Mouse (Mus musculus) limb, embryonic 10.5 days (tissue): ENCODE data around the gene Ppil3. TPM values are rescaled to one million over a fixed set of nuclear protein-coding genes. Genes with fewer than 3 reads are reported as not detected.

Experiments
- DNase-seq: peaks from one replicate; pipeline ENCODE4 v3.0.0-alpha.2; 2017; ENCODE audit warnings: low spot score
- H3K27ac ChIP-seq: fragments of 300-500 bp; sonication (generic); 2 replicates; pipeline ENCODE4 v1.5.1; 2016; ENCODE audit warnings: mild to moderate bottlenecking
- H3K27me3 ChIP-seq: fragments of 300-500 bp; sonication (generic); 2 replicates; pipeline ENCODE4 v1.6.1; 2016; ENCODE audit warnings: low read depth, mild to moderate bottlenecking; ENCODE audit not compliant: poor library complexity, severe bottlenecking
- H3K36me3 ChIP-seq: fragments of 300-500 bp; sonication (generic); 2 replicates; pipeline ENCODE4 v1.6.1; 2016; ENCODE audit warnings: mild to moderate bottlenecking, moderate library complexity
- H3K4me1 ChIP-seq: fragments of 300-500 bp; sonication (generic); 2 replicates; pipeline ENCODE4 v1.6.1; 2016
- H3K4me3 ChIP-seq: fragments of 300-500 bp; sonication (generic); 2 replicates; pipeline ENCODE4 v1.5.1; 2016; ENCODE audit warnings: mild to moderate bottlenecking, moderate library complexity
- H3K9me3 ChIP-seq: fragments of 300-500 bp; sonication (generic); replicated peaks from 2 replicates; pipeline ENCODE4 v1.6.1; 2016; ENCODE audit warnings: mild to moderate bottlenecking
- WGBS: fragments of 180-500 bp; shearing (Covaris S2); methylation state at CpG from one replicate; pipeline ENCODE4 v1.1.7; 2016; 5-methylcytosine and 5-hydroxymethylcytosine counted together
- polyA plus RNA-seq: library from polyadenylated mRNA; unstranded; fragments of >200 nt; fragmentation: Nextera tagmentation; extraction: Ambion mirVana; gene quantifications from 2 replicates; pipeline ENCODE4 v1.2.1, GENCODE M21; 2016

Ppil3 gene
- polyA plus RNA-seq, 1 experiment from 2014 or later: 61.5 TPM

DNA sequence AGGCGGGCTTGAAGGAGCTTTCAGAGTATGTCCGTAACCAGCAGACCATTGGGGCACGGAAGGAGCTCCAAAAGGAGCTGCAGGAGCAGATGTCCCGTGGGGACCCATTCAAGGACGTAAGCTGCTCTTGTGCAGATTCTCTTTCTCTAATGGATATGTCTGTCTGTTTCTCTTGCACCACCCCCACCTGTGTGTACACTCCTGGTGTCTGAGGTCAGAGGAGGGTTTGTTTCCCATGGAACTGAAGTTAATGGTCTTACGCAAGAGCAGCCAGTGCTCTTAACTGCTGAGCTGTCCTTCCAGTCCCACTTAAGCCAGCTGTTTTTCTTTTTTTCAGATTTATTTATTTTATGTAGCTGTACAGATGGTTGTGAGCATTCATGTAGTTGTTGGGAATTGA, 43.9 kb downstream of the Ppil3 start:
- WGBS: 96% methylated on average over 6 of the region's 6 CpGs
- Histone ChIP-seq H3K4me1 (no peaks in the 10 kb centered on the region), H3K4me3 (no peak overlapping the region), H3K27me3 (no peaks in the 10 kb centered on the region), H3K36me3 (peaks cover 96% of the 10 kb centered on the region), H3K9me3 (no peaks in the 10 kb centered on the region), H3K27ac (no peak overlapping the region)
- no peak for DNase-seq

- Histone ChIP-seq H3K4me1 (peaks cover 4% of the 10 kb centered on the region; the same call in 1 of the 2 replicates), H3K4me3 (no peak overlapping the region), H3K36me3 (peaks cover 82% of the 10 kb centered on the region), H3K9me3 (no peaks in the 10 kb centered on the region), H3K27me3 (no peaks in the 10 kb centered on the region), H3K27ac (no peak overlapping the region)
- 95% methylated on average over 6 of the region's 6 CpGs for WGBS
- no peak for DNase-seq
Measured at GRCm38 (mm10) chr1:58397731-58398130, 47.6 kb downstream of the Ppil3 start.

DNA sequence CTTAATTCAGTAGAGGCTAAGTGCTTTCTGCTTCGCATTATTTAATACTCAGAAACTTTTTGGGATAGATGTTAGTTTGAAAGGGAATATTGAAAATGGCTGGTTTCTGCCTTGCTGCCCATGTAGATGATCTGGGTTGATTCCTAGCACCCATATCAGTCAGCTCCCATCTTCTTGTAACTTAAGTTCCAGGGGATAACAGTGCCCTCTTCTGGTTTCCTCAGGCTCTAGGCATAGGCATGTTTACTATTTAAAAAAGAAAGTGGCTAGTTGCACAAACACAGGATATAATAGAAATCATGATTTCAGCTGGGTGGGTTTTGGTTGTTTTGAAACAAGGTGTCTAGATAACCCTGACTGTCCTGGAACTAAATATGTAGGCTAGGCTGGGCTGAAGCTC, 49.1 kb downstream of the Ppil3 start:
- no peaks in the 10 kb centered on the region for H3K9me3 ChIP-seq
- H3K27ac ChIP-seq: no peak overlapping the region
- peaks cover 67% of the 10 kb centered on the region for H3K36me3 ChIP-seq
- no peaks in the 10 kb centered on the region for H3K27me3 ChIP-seq
- no peak for DNase-seq
- no peak overlapping the region for H3K4me3 ChIP-seq
- H3K4me1 ChIP-seq: peaks cover 12% of the 10 kb centered on the region
- 100% methylated on average over 1 of the region's 1 CpGs for WGBS

GRCm38 (mm10) chr1:58395341-58395740, 49.9 kb downstream of the Ppil3 start:
- Histone ChIP-seq H3K4me1 (peaks cover 12% of the 10 kb centered on the region), H3K27ac (no peak overlapping the region), H3K27me3 (no peaks in the 10 kb centered on the region), H3K4me3 (no peak overlapping the region), H3K36me3 (peaks cover 58% of the 10 kb centered on the region), H3K9me3 (no peaks in the 10 kb centered on the region)
- 91% methylated on average over 3 of the region's 3 CpGs for WGBS
- no peak for DNase-seq

DNA sequence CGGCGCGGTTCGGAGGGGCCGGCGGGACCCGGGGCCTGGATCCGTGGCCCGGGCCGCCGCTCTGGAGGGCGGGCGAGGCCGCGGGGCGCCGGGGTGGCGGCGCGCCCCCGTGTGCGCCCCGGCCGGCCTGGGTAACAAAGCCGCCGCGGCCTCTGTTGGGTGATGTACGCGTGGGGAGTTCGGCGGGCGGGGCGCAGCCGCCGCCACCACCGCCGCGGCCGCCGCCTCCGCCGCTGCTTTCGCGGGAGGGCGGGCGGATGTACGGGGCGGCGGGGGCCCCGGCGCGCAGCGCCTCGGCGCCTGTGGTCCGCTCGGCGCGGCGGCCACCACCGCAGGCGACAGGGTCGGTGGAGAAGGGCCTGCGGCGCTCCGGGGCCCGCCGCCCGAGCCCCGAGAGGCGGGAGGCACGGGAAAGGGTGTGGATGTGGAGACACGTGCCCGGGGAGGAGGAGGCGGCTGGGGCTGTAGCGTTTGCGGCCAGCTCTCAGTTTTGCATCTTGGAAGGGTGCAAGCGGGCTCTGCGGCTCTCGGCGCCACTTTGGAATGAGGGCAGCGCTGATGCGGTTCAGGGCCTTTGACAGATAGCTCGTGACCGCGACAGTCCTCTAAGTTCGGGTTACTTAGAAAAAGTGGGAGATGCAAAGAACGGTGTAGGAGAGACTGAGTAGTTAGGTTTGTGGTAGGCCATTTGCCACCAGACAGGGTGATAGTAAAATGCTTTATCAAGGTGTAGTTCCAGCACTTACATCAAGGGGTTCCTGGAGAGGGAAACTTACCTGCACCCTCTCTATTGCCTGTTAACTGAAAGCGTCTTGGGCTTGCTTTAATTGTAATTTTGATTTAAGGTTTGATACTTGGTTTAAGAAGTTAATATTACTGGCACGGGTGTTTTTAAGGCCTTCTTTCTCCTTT, 51.7 kb downstream of the Ppil3 start:
- H3K4me3 ChIP-seq: peak overlapping the region; percentile 96
- H3K4me1 ChIP-seq: peaks cover 12% of the 10 kb centered on the region
- H3K9me3 ChIP-seq: no peaks in the 10 kb centered on the region
- peaks cover 42% of the 10 kb centered on the region for H3K36me3 ChIP-seq
- no peaks in the 10 kb centered on the region for H3K27me3 ChIP-seq
- peak overlapping the region; percentile 100 for H3K27ac ChIP-seq
- peak; percentile 61 for DNase-seq
- 1% methylated on average over 90 of the region's 90 CpGs for WGBS

- Histone ChIP-seq H3K4me3 (peak within 1 kb of the TSS; percentile 96), H3K9me3 (no peaks in the 10 kb centered on the region), H3K36me3 (peaks cover 35% of the 10 kb centered on the region), H3K27me3 (no peaks in the 10 kb centered on the region), H3K27ac (peak within 1 kb of the TSS; percentile 100), H3K4me1 (peaks cover 12% of the 10 kb centered on the region)
- WGBS: under 1% methylated on average over 61 of the region's 61 CpGs
- peak; percentile 95 for DNase-seq
Measured at GRCm38 (mm10) chr1:58392652-58393283, 52.5 kb downstream of the Ppil3 start, which contains the start of gene Bzw1. Bzw1 (plus strand) TSS chr1:58392898.

- Histone ChIP-seq H3K27me3 (no peaks in the 10 kb centered on the region), H3K4me1 (peaks cover 12% of the 10 kb centered on the region), H3K9me3 (no peaks in the 10 kb centered on the region), H3K4me3 (peak overlapping the region; percentile 96), H3K27ac (peak overlapping the region; percentile 100), H3K36me3 (peaks cover 30% of the 10 kb centered on the region)
- no peak for DNase-seq
- under 1% methylated on average over 16 of the region's 16 CpGs for WGBS
Measured at GRCm38 (mm10) chr1:58392268-58392651, 53.0 kb downstream of the Ppil3 start.

GRCm38 (mm10) chr1:58391421-58392267, 53.6 kb downstream of the Ppil3 start:
- H3K9me3 ChIP-seq: no peaks in the 10 kb centered on the region
- H3K27me3 ChIP-seq: no peaks in the 10 kb centered on the region
- H3K4me3 ChIP-seq: peak overlapping the region; percentile 96
- H3K36me3 ChIP-seq: peaks cover 24% of the 10 kb centered on the region
- peak overlapping the region; percentile 100 for H3K27ac ChIP-seq
- DNase-seq: peak; percentile 43
- 45% methylated on average over 19 of the region's 19 CpGs for WGBS
- H3K4me1 ChIP-seq: peaks cover 12% of the 10 kb centered on the region

DNA sequence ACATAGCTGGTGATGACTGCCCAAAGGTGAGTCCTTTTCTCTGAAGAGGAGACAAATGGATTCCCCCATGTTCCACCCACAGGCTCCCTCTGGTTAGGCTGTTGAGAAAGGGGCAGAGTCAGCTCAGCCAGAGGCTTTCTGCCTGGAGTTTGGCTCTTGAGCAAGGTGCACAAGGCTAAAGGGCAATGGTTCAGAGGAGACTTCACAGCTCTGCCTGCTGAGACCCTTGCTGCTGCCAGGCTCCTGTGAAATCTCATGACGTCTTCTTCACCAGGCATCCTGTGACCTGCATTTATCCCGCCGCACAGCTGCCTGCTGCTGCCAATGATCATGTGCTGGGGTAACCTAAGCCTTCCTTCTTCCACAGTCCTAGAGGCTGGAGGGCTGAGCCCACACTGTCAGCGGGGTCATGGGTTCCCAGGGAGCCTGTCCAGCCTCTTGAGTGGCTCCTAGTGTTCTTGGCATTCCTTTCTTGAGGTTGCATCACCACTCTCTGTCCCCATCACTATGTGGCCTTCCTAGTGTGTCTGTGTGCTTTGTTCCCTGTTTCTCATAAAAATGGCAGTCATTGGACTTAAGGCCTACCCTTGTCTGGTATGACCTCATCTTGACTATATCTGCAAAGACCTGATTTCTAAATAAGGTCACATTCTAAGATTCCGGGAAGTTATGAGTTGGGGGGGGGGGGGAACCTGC, 62.6 kb downstream of the Ppil3 start:
- H3K4me3 ChIP-seq: no peak overlapping the region
- no peaks in the 10 kb centered on the region for H3K4me1 ChIP-seq
- no peak for DNase-seq
- H3K27me3 ChIP-seq: no peaks in the 10 kb centered on the region
- peaks cover 3% of the 10 kb centered on the region; the same call in 1 of the 2 replicates for H3K36me3 ChIP-seq
- no peak overlapping the region for H3K27ac ChIP-seq
- H3K9me3 ChIP-seq: no peaks in the 10 kb centered on the region
- WGBS: 84% methylated on average over 5 of the region's 5 CpGs

Other genes starting within 250 kb of the Ppil3 start
- 0.04 and 0.14 TPM in 2 replicates for gene Aox4, start 235.1 kb downstream of the Ppil3 start, polyA plus RNA-seq
- gene Aox2, start 167.2 kb downstream of the Ppil3 start, polyA plus RNA-seq: 0.03 TPM in 1 of 2 replicates, not detected in the other
- 419 and 449 TPM in 2 replicates for gene Bzw1, start 52.6 kb downstream of the Ppil3 start, polyA plus RNA-seq
- 111 and 153 TPM in 2 replicates for gene Clk1, start 21.4 kb downstream of the Ppil3 start, polyA plus RNA-seq
- 77.7 and 86.3 TPM in 2 replicates for gene Nif3l1, start 335 bp downstream of the Ppil3 start, polyA plus RNA-seq
- gene Orc2, start 59.6 kb upstream of the Ppil3 start, polyA plus RNA-seq: 50.1 and 55.6 TPM in 2 replicates
- 4.8 and 6.0 TPM in 2 replicates for gene Fam126b, start 140.8 kb upstream of the Ppil3 start, polyA plus RNA-seq
- 140 and 144 TPM in 2 replicates for gene Ndufb3, start 140.9 kb upstream of the Ppil3 start, polyA plus RNA-seq